Mouse (Mus musculus) gonadal fat pad, adult 2 months (tissue): ENCODE results near the gene Phldb3. TPM values are rescaled to one million over a fixed set of nuclear protein-coding genes. Genes with fewer than 3 reads are reported as not detected.
A peak's percentile ranks its signal among the peaks of the same experiment; 100 is the strongest.

ENCODE experiments used
- DNase-seq: peaks from one replicate; pipeline ENCODE4 v3.0.0-alpha.2; 2012; ENCODE audit warnings: low read depth
- polyA plus RNA-seq: library from polyadenylated mRNA; depleted of rRNA; stranded (reverse); fragments of >200 nt; gene quantifications from 2 replicates; pipeline ENCODE4 v1.2.3, GENCODE M21; 2012

Gene Phldb3
- polyA plus RNA-seq, 1 experiment, result 2.4 TPM

- no peak for DNase-seq
Observed at GRCm38 (mm10) chr7:24630116-24630880, 19.7 kb downstream of the Phldb3 start.

GRCm38 (mm10) chr7:24636264-24636663 is 25.7 kb downstream of the Phldb3 start, which contains the start of gene Lypd3:
Gene Lypd3, plus strand, starts transcription at chr7:24636550.
- no peak for DNase-seq

- no peak for DNase-seq
Observed at GRCm38 (mm10) chr7:24637046-24637445, 26.5 kb downstream of the Phldb3 start.

GRCm38 (mm10) chr7:24638026-24638856 is 27.7 kb downstream of the Phldb3 start:
- no peak for DNase-seq

GRCm38 (mm10) chr7:24640450-24640849 is 29.9 kb downstream of the Phldb3 start:
- DNase-seq, result no peak

GRCm38 (mm10) chr7:24642491-24642890 is 31.9 kb downstream of the Phldb3 start:
- DNase-seq, result no peak

GRCm38 (mm10) chr7:24644492-24644891 is 33.9 kb downstream of the Phldb3 start:
- DNase-seq, result peak; percentile 92

- no peak for DNase-seq
Observed at GRCm38 (mm10) chr7:24644996-24645395, 34.4 kb downstream of the Phldb3 start.

GRCm38 (mm10) chr7:24646486-24646885 is 35.9 kb downstream of the Phldb3 start:
- DNase-seq, result no peak

GRCm38 (mm10) chr7:24653681-24654080 is 43.1 kb downstream of the Phldb3 start:
- DNase-seq, result no peak

- no peak for DNase-seq
Observed at GRCm38 (mm10) chr7:24659737-24660357, 49.3 kb downstream of the Phldb3 start.

GRCm38 (mm10) chr7:24661118-24661904 is 50.7 kb downstream of the Phldb3 start:
- no peak for DNase-seq

- DNase-seq, result no peak
Observed at GRCm38 (mm10) chr7:24662575-24662974, 52.0 kb downstream of the Phldb3 start.

GRCm38 (mm10) chr7:24664301-24664700 is 53.7 kb downstream of the Phldb3 start:
- no peak for DNase-seq

GRCm38 (mm10) chr7:24664959-24665358 is 54.4 kb downstream of the Phldb3 start:
- no peak for DNase-seq

GRCm38 (mm10) chr7:24671944-24672439 is 61.4 kb downstream of the Phldb3 start:
- no peak for DNase-seq

GRCm38 (mm10) chr7:24676575-24676974 is 66.0 kb downstream of the Phldb3 start, which contains the start of gene Tex101:
Gene Tex101, minus strand, starts transcription at chr7:24676675.
- DNase-seq, result no peak
